Mouse (Mus musculus) limb, embryonic 12.5 days (tissue): ENCODE results near the gene Rnf220. TPM values are rescaled to one million over a fixed set of nuclear protein-coding genes. Genes with fewer than 3 reads are reported as not detected.

Source experiments
- polyA plus RNA-seq: library from polyadenylated mRNA; unstranded; fragments of >200 nt; fragmentation: Nextera tagmentation; extraction: Ambion mirVana; gene quantifications from 2 replicates; pipeline ENCODE4 v1.2.1, GENCODE M21; 2016

Rnf220 gene
- polyA plus RNA-seq, 1 experiment from 2014 or later: 119 TPM

Other genes with a start within 250 kb of the Rnf220 start
- 8.8 and 11.0 TPM in 2 replicates for gene Tmem53, start 245.1 kb downstream of the Rnf220 start, polyA plus RNA-seq
- gene Armh1, start 244.9 kb downstream of the Rnf220 start, polyA plus RNA-seq: 0.26 and 0.65 TPM in 2 replicates
- gene Eri3, start 53.3 kb upstream of the Rnf220 start, polyA plus RNA-seq: 161 and 166 TPM in 2 replicates
- 87.0 and 87.5 TPM in 2 replicates for gene Dmap1, start 185.2 kb upstream of the Rnf220 start, polyA plus RNA-seq
- not detected in 2 replicates for gene Gm12845, start 227.4 kb upstream of the Rnf220 start, polyA plus RNA-seq